Mouse (Mus musculus) lung, postnatal 0 days (tissue): Measurements from ENCODE around the gene Hist1h2ba.

Experiments
- CTCF ChIP-seq: IDR thresholded peaks from 2 replicates; pipeline ENCODE4 v1.5.1; 2016; ENCODE audit warnings: antibody characterized with exemption, mild to moderate bottlenecking
- EP300 ChIP-seq: IDR thresholded peaks from 2 replicates; pipeline ENCODE4 v1.6.1; 2016; ENCODE audit warnings: antibody characterized with exemption, mild to moderate bottlenecking, control low read depth

GRCm38 (mm10) chr13:23938699-23939098, 4.7 kb upstream of the Hist1h2ba start:
- TF ChIP-seq CTCF (no peak), EP300 (no peak)
